Mouse (Mus musculus): Measurements from ENCODE around the gene Mfsd2a. TPM values are rescaled to one million over a fixed set of nuclear protein-coding genes. Genes with fewer than 3 reads are reported as not detected.
"Not testable (repeated sequence)": the region's sequence is repeated elsewhere in the genome, so short reads cannot be mapped to it uniquely, and the experiment has no call there.

Gene Mfsd2a
- total and polyA plus RNA-seq, 2 experiments from 2014 or later, result 0.20 TPM; not detected in 1

GRCm38 (mm10) chr4:122991177-122991576, 30.2 kb upstream of the Mfsd2a start:
- Histone ChIP-seq H3K4me1 (ENCODE audit: control insufficient read depth, insufficient read depth) (no peaks in the 10 kb centered on the region), H3K9ac (replicated peaks; ENCODE audit: low read depth, low read length) (no peak overlapping the region), H3K9me3 (replicated peaks; ENCODE audit: control insufficient read depth, low read length) (peaks cover 7% of the 10 kb centered on the region; the same call in 1 of the 2 replicates), H3K36me3 (replicated peaks; ENCODE audit: control insufficient read depth, insufficient read depth, low read length) (no peaks in the 10 kb centered on the region), H3K4me2 (ENCODE audit: low read depth, low read length) (no peak overlapping the region), H3K4me3 (ENCODE audit: low read depth, low read length) (no peak overlapping the region), H3K27ac (ENCODE audit: low read depth) (no peak overlapping the region), H3K27me3 (ENCODE audit: control insufficient read depth, insufficient read depth, low read length) (peaks cover 18% of the 10 kb centered on the region; the same call in 1 of the 2 replicates)
- TF ChIP-seq CTCF (IDR thresholded peaks at IDR 0.05; ENCODE audit: low read depth), result no peak
- no peak for TF ChIP-seq EP300 (IDR thresholded peaks at IDR 0.05; ENCODE audit: low read depth)
- DNase-seq (ENCODE audit: low spot score) (no peak), ATAC-seq (ENCODE audit: insufficient read depth, low read depth) (no peak)
- WGBS, result 56% methylated on average over 1 of the region's 1 CpGs

- WGBS, result 65% methylated on average over 3 of the region's 3 CpGs
- not testable (repeated sequence) for H3K4me1 ChIP-seq (ENCODE audit: control insufficient read depth, insufficient read depth)
Measured at GRCm38 (mm10) chr4:122988004-122988403, 27.0 kb upstream of the Mfsd2a start.

DNA sequence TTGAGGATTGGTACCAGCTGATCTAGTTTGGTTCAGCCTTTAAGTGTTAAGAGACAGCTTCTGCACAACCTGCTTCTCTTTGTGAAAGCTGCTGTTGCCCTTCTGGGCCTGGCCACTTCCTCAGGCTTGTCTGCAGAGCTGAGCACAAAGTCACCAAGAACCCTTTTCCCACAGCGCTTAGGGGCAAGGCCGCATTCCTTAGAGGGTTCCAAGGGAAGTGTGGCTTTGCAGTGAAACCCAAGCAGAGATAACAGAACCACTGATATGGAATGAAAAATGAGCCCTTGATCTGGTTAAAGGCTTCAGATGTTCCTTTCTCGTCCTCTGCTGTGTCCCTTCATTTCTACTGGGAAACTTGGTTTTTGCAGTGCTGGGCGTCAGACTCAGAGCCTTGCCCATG, 26.4 kb upstream of the Mfsd2a start:
- no peak overlapping the region for H3K9ac ChIP-seq (replicated peaks; ENCODE audit: low read depth, low read length)
- 42% methylated on average over 4 of the region's 4 CpGs for WGBS
- DNase-seq (ENCODE audit: low spot score) (no peak), ATAC-seq (ENCODE audit: insufficient read depth, low read depth) (no peak)
- peaks cover 11% of the 10 kb centered on the region for H3K27me3 ChIP-seq (ENCODE audit: control insufficient read depth, insufficient read depth, low read length)
- H3K4me1 ChIP-seq (ENCODE audit: control insufficient read depth, insufficient read depth), result no peaks in the 10 kb centered on the region
- H3K9me3 ChIP-seq (replicated peaks; ENCODE audit: control insufficient read depth, low read length), result peaks cover 7% of the 10 kb centered on the region; the same call in 1 of the 2 replicates
- no peak overlapping the region for H3K4me2 ChIP-seq (ENCODE audit: low read depth, low read length)
- H3K4me3 ChIP-seq (ENCODE audit: low read depth, low read length), result no peak overlapping the region
- no peaks in the 10 kb centered on the region for H3K36me3 ChIP-seq (replicated peaks; ENCODE audit: control insufficient read depth, insufficient read depth, low read length)
- no peak overlapping the region for H3K27ac ChIP-seq (ENCODE audit: low read depth)
- TF ChIP-seq EP300 (IDR thresholded peaks at IDR 0.05; ENCODE audit: low read depth) (no peak), CTCF (IDR thresholded peaks at IDR 0.05; ENCODE audit: low read depth) (no peak)

More at GRCm38 (mm10) chr4:122988004-122988403, 27.0 kb upstream of the Mfsd2a start:
- H3K9me3 ChIP-seq (replicated peaks; ENCODE audit: control insufficient read depth, low read length); ATAC-seq (ENCODE audit: insufficient read depth, low read depth); H3K4me3 ChIP-seq (ENCODE audit: low read depth, low read length); H3K9ac ChIP-seq (replicated peaks; ENCODE audit: low read depth, low read length); H3K27ac ChIP-seq (ENCODE audit: low read depth); H3K36me3 ChIP-seq (replicated peaks; ENCODE audit: control insufficient read depth, insufficient read depth, low read length); DNase-seq (ENCODE audit: low spot score); H3K4me2 ChIP-seq (ENCODE audit: low read depth, low read length); H3K27me3 ChIP-seq (ENCODE audit: control insufficient read depth, insufficient read depth, low read length): not testable (repeated sequence)
- peak; percentile 31; the same call in 1 of the 2 replicates for TF ChIP-seq CTCF (IDR thresholded peaks at IDR 0.05; ENCODE audit: low read depth)

- 17% methylated on average over 8 of the region's 8 CpGs for WGBS
- no peak overlapping the region for H3K27ac ChIP-seq (ENCODE audit: low read depth)
- no peaks in the 10 kb centered on the region for H3K9me3 ChIP-seq (replicated peaks; ENCODE audit: control insufficient read depth, low read length)
- ATAC-seq (ENCODE audit: insufficient read depth, low read depth) (peak; percentile 90), DNase-seq (ENCODE audit: low spot score) (peak; percentile 81)
- no peak overlapping the region for H3K4me2 ChIP-seq (ENCODE audit: low read depth, low read length)
- no peak overlapping the region for H3K9ac ChIP-seq (replicated peaks; ENCODE audit: low read depth, low read length)
- no peaks in the 10 kb centered on the region for H3K36me3 ChIP-seq (replicated peaks; ENCODE audit: control insufficient read depth, insufficient read depth, low read length)
- no peaks in the 10 kb centered on the region for H3K4me1 ChIP-seq (ENCODE audit: control insufficient read depth, insufficient read depth)
- TF ChIP-seq CTCF (IDR thresholded peaks at IDR 0.05; ENCODE audit: low read depth) (peak; percentile 92), EP300 (IDR thresholded peaks at IDR 0.05; ENCODE audit: low read depth) (no peak)
- H3K4me3 ChIP-seq (ENCODE audit: low read depth, low read length), result no peak overlapping the region
- H3K27me3 ChIP-seq (ENCODE audit: control insufficient read depth, insufficient read depth, low read length), result peaks cover 11% of the 10 kb centered on the region
Measured at GRCm38 (mm10) chr4:122985110-122985509, 24.1 kb upstream of the Mfsd2a start.

DNA sequence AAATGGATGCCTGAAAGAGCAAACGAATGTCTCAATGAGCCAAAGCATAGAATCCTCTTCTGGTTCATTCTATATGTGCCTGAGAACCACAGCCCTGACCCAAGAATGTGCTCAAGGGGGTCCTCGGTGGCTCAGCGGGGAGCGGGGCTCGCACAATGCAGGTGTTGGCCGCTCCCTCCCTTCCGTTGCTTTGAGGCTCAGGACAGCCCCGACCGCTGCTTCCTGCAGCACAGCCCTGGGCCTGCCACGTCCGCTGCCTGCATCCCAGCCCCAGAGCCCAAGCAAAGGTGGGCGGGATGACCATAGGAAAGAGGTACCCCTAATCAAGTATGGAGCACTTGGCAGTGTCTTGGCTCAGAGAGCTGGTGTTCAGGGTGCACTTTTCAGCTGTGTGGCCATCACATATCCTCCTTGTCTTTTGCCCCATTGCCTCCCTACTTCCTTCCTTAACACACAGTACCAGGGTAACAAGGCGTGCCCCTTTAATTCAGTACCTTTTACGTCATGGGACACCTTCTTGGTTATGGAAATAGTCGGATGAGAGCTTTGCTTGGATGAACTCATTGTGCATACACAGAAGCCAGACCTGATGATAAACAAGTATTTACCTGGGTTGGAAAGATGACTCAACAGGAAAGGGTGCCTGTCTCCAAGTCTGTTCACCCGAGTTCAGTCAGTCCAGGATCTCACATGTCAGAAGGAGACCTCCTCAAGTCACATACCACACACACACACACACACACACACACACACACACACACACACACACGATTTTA, 22.7 kb upstream of the Mfsd2a start:
- Histone ChIP-seq H3K36me3 (replicated peaks; ENCODE audit: control insufficient read depth, insufficient read depth, low read length) (no peaks in the 10 kb centered on the region), H3K4me1 (ENCODE audit: control insufficient read depth, insufficient read depth) (no peaks in the 10 kb centered on the region), H3K9ac (replicated peaks; ENCODE audit: low read depth, low read length) (no peak overlapping the region), H3K4me2 (ENCODE audit: low read depth, low read length) (peak overlapping the region; percentile 35; the same call in 1 of the 2 replicates), H3K4me3 (ENCODE audit: low read depth, low read length) (peak overlapping the region; percentile 3; the same call in 1 of the 2 replicates), H3K27ac (ENCODE audit: low read depth) (no peak overlapping the region), H3K27me3 (ENCODE audit: control insufficient read depth, insufficient read depth, low read length) (peaks cover 11% of the 10 kb centered on the region), H3K9me3 (replicated peaks; ENCODE audit: control insufficient read depth, low read length) (no peaks in the 10 kb centered on the region)
- TF ChIP-seq EP300 (IDR thresholded peaks at IDR 0.05; ENCODE audit: low read depth), result no peak
- TF ChIP-seq CTCF (IDR thresholded peaks at IDR 0.05; ENCODE audit: low read depth), result no peak
- 22% methylated on average over 17 of the region's 17 CpGs for WGBS
- DNase-seq (ENCODE audit: low spot score), result no peak
- ATAC-seq (ENCODE audit: insufficient read depth, low read depth), result no peak

Measured in heart, postnatal 0 days (tissue).